Mouse (Mus musculus): ENCODE measurements around the gene Gm20918.
"Not testable (repeated sequence)": the region's sequence is repeated elsewhere in the genome, so short reads cannot be mapped to it uniquely, and the experiment has no call there.

Gm20918 gene

DNA sequence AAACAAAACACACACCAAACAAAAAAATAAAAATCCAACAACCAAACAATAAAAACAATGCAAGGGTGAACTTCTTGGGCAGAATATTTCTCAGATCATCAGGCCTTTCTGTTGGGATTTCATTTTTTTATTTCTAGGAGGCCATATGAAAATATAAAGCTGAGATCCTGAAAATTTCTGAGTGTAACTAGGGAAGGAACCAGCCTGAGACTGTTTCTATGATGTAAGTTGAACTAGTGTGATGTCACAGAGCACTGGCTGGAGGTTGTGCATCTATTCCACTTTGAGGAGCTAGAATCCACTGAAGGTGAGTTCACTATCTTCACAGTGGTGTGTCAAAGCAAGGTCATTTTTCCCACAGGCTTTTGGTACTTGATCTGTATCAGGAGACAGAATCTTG, at the start of gene Gm20918:
Gene Gm20918 (plus strand): TSS at position 301 of the 400 bp plus-strand sequence.
- in situ Hi-C loops (cut with MboI; ENCODE audit: low sequenced_read_pairs), result not testable (repeated sequence)
